Mouse (Mus musculus) ovary, postnatal 14 days (tissue): ENCODE data around the gene Vasp.

Experiments
- DNase-seq: peaks from one replicate; pipeline ENCODE4 v3.0.0; 2022; ENCODE audit warnings: low spot score

Gene Vasp

DNA sequence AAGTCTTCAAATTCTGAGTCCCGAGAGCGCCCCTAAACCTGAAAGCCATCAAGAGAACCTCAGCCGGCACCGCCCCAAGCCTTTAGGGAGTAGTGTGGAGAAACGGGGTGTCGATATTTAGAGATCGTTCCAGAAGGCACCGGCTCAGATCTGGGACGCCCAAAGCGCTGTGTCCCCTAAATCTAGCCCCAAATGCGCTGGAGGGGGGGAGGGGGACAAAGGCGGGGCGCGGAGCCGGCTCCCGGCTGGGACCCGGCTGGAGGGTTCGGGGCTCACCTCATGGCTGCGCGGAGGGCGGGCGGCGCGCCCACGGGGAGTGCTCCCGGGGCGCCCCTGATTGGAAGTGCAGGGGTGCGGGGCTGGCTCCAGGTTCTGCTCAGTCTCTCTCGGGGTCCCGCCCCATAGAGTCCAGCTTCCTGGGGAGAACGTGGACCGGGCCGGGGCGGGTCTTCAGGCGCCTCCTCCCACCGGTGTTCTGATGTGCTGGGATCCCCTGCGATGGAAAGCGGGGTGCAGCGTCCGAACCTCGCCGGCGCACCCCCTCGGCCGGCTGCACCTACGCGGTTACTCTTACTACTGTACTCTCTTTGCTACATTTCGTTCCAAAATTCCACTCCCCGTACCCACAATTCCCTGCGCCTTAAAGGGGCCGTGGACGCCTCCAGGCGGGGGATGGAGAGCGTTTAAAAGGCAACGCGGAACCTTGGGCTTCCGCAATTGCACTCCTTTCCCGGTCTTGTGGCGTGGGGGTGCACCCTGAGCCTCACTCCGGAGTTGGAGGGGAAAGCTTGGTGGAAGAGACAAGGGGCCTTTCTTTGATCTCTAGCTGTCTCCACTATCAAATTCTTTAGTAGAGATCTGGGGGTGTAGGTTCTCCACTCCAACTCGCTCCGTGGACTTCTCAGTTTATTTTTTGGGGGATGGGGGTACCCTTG, at the start of gene Vasp:
Gene Vasp, minus strand, starts transcription at position 580 of the 935 bp plus-strand sequence.
- DNase-seq = peak; percentile 78

GRCm38 (mm10) chr7:19320637-19321036, 49.0 kb upstream of the Vasp start:
- DNase-seq = no peak

DNA sequence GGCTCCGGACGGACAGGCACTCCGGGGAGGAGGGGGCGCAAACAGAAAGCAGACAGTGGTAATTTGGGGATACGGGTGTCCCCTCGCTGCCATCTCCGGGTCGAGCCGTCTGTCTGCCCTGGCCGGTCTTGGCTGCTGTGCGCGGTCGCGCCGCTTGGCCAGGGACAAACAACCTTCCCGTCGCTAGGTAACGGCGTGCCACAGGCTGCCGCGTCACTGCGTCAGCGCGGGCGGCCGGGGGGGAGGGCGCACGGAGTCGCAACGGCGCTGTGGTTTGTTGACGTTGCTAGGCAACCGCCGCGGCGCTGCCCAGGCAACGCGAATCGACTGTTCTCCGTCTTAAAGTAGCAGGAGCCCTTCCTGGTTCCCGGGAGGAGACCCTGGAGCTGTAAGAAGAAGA, 48.3 kb upstream of the Vasp start:
- peak; percentile 89 for DNase-seq

GRCm38 (mm10) chr7:19319458-19319857, 47.8 kb upstream of the Vasp start:
- no peak for DNase-seq

DNA sequence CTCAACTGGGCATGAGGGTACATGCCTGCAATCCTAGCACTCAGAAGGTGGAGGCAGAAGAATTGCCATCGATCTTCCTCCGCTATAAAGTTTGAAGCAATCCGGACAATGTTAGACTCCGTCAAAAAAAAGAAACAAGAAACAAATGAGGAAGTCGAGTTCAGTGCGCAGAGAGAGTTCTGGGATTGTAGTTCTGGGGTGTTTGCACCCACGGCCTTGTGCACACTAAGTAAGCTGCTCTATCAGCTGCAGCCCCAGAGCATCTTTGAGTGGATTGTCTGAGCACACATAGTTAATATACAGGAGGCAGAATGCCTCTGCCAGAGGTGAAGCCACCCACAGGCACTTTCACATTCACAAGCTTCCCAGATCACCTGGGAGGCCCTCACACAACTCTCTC, 47.1 kb upstream of the Vasp start:
- no peak for DNase-seq

GRCm38 (mm10) chr7:19318201-19318600, 46.6 kb upstream of the Vasp start:
- DNase-seq = no peak

- DNase-seq = no peak
These were observed 45.0 kb upstream of the Vasp start for GRCm38 (mm10) chr7:19316451-19317161.

- no peak for DNase-seq
These were observed 42.4 kb upstream of the Vasp start for GRCm38 (mm10) chr7:19314033-19314432.

DNA sequence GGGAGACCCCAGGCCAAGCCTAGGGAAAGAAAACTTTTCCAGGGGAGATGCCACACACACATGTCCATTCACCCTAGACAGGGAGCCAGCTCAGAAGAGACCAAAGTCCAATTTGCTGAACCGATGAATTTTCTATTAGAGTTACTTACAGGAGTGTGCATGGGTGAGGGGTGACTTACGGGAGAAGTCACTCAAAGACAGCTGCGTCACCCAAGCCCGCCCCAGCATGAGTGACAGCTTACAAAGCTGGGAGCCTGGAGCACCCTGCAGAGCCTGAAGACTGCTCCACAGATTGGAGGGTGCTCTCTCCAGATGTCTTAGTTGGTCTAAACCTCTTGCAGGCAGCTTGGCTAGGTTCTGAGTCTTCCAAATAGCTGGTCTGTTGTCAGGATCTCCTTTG, 40.4 kb upstream of the Vasp start:
- DNase-seq = no peak

DNA sequence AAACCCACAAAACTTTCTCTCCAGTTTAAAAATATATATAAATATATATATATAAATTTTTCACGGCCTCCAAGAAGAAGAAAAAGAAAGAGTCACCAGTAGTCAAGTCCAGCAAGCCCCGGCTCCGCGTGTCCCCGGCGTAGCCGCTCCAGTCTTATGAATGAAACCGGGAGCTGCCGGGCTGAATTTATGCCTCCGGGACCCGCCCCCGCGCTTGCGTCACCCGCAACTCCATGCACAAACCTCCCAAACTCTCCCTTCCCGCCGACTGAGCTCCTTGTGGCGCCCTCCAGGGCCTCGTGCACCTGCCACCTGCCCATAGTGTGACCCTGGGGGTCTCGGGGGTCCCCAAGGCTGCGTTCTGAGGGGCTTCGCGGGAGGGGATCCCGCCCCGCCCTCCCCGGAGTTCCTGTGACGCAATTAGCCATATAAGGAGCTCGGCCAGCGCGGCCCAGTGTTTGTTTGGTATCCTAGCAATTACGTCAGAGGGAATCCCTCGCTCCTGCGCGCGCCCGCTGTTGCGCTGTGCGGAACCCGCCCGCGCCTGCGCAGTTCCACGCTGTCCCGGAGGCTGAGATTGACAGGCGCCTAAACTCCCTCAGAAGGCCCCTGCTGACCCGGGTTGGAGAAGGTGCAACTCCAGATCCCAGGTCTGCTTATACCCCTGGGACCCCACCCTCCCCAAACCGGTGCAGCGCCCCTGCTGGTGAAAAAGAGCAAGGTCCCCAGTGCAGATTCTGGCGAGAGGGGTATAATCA, 38.4 kb upstream of the Vasp start, which contains the start of gene Fosb:
Gene Fosb, minus strand, starts transcription at position 168 of the 758 bp plus-strand sequence.
- DNase-seq = peak; percentile 92

DNA sequence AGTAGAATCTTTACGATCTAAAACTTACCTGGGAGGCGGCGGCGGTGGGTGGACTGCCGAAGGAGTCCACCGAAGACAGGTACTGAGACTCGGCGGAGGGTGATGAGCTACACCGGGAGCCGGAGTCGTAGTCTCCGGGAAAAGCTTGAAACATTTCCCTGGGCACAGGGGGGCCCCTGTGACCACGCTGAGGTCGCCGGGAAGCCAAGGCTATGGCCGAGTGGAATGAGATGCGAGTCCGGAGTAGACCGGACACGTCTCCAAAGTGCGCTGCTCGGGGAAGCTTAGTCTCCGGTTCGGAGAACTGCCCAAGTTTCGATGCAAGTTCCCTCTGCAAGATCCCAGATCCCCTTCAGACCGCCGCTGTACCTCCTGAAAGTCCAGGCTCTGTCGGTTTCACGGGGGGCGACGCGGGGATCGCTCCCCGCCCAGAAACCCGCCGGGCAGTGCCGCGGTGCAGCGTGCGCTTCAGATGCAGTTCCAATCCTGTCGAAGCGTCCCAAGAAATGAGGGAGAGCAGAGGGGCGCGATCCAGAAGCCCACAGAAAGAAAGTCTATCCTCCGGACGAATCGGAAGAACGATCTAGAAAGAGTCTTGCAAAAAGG, 37.8 kb upstream of the Vasp start:
- DNase-seq = no peak

DNA sequence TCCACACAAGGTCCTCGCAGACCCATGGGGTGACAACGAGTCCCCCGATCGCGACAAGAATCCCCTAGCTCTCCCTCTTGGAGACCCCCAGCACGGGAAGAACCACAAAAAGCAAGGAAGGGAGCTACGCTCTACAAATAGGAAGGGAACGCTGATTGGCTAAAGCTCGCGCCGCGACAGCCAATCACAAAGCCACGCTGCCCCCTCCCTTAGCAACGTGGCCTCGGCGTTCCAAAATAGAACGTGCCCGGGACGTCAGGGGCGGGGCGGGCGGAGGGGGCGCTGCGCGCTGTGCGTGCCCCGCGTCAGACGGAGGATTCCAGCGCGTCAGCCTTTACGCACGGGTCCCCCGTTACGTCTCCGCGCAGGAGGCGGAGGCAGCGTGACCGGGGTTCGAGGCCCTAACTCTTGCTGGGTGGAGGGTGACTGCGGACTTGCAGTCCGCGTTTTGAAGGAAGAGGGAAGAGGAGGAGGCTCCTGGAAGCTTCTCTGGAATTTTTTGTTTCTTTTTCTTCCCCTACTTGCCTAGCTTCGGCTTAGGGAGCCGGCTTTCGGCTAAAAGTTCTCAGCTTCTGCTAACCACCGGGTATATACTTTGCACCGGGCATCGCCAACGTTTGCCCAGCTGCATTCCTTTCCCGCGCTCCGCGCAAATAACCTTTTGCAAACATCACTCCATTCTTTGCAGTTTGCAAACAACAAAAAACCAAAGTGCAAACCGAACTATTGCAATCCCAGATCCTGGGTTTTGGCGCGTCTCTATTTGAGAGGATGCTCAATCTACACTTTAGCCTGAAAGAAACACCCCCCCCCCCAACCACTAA, 37.0 kb upstream of the Vasp start:
- peak; percentile 94 for DNase-seq

DNA sequence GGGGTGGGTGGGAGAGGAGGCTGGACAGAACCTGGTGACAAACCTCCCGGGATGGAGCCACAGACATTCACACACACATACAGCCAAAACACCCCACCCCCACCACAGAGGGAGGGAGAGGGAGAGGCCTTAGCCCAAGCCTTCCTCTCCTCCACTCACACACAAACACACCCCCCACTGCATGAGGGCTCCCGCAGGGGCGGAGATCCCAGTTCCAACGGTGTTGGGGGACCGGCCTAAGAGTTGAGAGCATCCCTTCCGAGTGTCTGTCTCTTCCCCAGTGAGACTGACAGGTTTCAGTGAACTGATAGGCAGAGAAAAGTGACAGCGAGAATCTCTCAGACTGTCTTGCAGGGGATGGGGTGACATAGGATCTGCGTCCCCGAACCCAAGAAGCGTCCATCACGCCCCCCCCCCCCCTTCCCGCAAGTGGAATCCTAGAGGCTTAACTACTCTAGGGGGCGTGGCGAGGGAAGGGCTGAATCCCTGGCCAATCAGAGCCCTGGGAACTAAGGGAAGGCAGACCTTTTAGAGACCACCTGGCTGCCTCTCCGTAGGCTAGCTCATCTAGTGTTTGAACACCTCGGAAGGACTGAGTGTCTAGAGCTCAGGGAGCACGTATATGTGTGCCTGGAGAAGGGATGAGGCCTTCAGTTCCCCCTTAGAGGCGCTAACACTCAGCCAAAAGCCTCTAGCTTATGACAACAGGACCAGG, 36.3 kb upstream of the Vasp start:
- DNase-seq = no peak

DNA sequence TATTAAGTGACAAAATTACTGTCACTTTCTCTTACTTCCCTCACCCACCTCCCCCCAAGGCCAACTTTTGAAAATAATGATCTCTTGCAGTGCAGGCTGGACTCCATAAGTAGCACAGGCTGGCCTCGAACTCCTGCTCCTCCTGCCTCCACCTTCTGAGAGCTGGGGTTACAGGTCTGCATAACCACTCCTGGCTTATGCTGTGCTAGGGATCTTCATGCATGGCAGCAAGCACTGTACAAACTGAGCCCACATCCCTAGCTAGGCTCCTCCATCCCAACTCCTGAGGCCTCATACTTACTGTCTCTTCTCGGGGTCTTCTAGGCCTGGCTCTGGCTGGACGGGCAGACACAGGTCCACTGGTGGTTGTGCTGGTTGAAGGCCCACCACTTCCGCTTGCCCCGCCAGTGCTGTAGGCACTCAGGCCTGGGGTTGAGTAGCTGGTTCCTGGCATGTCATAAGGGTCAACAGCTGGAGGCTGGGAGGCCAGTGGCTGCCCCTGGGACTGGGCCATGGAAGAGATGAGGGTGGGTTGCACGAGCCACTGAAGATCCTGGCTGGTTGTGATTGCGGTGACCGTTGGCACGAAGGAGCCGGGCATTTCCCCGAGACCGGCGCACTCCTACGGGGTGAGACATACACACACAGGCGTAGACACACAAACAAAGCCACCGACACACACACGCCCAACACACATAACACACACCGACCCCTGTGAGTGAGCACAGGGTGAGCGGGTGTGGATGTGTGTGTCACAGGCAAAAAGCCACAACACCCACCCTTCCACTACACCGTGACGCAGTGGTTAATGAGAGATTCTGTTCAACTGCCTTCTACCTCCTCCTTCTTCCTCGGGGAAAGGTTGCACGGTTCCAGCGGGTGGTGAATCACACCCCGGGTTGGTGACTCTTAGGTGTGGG, 35.5 kb upstream of the Vasp start:
- DNase-seq = no peak

DNA sequence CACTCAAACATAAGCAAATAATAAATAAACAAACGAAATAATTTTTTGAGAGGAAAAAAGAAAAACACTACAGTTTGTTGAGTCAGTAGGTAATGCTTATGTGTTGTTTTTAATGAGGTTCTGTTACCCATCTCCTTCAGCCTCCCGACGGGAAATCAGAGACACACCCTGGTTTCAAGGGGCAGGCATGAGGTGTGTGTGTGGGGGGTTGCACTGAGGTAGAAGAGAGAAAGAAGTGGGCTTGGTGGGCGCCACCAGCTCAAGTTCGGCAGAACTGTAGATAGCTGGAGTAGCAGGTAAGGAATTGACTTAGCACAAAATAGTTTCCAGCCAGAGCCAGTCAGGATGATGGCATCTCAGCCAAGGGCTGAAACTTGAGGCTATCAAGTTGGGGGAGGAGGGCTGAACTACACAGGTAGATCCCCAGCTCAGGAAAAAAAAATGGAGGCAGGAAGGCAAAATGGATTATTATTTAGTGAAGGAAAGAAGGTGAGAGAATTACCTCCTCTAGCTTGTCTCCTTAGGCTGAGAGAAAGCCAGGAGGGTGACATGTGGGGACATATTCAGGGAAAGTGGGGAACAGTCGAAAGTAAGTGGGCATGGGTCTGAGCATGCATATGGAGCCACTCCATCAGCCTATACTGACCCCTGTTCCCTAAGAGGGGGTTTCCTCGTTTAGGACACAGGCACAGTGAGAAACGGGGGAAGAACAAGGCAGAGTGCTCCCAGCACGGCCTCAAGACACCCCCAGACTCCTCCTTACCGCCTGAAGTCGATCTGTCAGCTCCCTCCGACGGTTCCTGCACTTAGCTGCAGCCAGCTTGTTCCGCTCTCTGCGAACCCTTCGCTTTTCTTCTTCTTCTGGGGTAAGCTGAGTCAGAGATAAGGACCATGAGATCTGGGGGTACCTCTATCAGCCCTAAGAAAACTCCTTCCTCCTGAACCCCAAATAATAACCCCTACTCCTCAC, 34.5 kb upstream of the Vasp start:
- no peak for DNase-seq

GRCm38 (mm10) chr7:19305413-19305735, 33.8 kb upstream of the Vasp start:
- no peak for DNase-seq

- DNase-seq = no peak
These were observed 33.1 kb upstream of the Vasp start for GRCm38 (mm10) chr7:19304501-19305412.
